Mouse (Mus musculus) liver, embryonic 14.5 days (tissue): ENCODE measurements around the gene Hoxc12.

Experiments
- CTCF ChIP-seq: IDR thresholded peaks from 2 replicates; pipeline ENCODE4 v1.5.1; 2016; ENCODE audit warnings: antibody characterized with exemption, low read depth, control low read depth
- EP300 ChIP-seq: IDR thresholded peaks from 2 replicates; pipeline ENCODE4 v1.6.1; 2016; ENCODE audit warnings: antibody characterized with exemption, low read depth

DNA sequence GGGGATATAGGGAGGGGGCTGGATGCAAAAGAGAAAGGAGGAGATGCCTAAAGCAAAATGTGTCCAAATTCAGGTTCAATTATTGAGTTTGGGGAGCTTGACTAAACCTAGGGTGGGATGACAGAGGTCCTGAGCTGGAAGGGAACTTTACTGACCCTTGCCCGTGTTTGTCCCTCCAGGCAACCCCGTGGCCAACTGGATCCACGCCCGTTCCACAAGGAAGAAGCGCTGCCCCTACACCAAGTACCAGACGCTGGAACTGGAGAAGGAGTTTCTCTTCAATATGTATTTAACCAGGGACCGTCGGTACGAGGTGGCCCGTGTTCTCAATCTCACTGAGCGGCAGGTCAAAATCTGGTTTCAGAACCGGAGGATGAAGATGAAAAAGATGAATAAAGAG is 47.2 kb downstream of the Hoxc12 start:
- no peak for TF ChIP-seq CTCF
- TF ChIP-seq EP300 = no peak
